ENCODE assay signal across 27 mouse cellular contexts in the genomic region with DNA sequence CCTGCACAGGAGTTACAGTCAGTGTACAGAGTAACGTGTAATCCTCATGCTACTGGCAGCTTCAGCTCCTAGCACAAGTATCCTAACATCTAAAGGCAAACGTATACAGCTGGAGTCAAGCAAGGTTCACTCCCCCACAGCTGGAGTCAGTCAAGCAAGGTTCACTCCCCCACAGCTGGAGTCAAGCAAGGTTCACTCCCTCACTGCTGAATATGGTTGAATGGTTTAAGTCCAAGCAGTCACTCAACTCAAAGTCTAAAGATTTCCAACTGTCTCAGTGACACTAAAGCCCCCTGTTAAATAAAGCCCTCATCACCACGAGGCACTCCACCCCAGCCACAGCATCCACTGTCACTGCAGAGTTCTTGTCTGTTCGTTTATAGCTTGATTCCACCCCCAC. TPM values are rescaled to one million over a fixed set of nuclear protein-coding genes. Genes with fewer than 3 reads are reported as not detected.
DNase-seq lines count a peak whose midpoint lies in the region; ATAC-seq and TF ChIP-seq lines count a peak whose summit lies in the region.
"Had no signal": no experiment of that assay in that cellular context is flagged by ENCODE, and none has a peak within 500 bp of the region (broad histone marks: within the 10 kb centered on the region; RNA-seq: fewer than 3 reads in every experiment).

No protein-coding gene starts in this region.

- H3K9me3 ChIP-seq in kidney, embryonic 16.5 days (ENCODE audit: low read length) = no peaks in the 10 kb centered on the region
- H3K9me3 ChIP-seq in liver, postnatal 0 days (ENCODE audit: low read length) = no peaks in the 10 kb centered on the region
- no peaks in the 10 kb centered on the region for H3K9me3 ChIP-seq in hindbrain, embryonic 14.5 days (ENCODE audit: control insufficient read depth, low read length)
- H3K9me3 ChIP-seq: embryonic facial prominence, embryonic 10.5 days; embryonic facial prominence, embryonic 15.5 days; forebrain, embryonic 12.5 days; hindbrain, embryonic 10.5 days; limb, embryonic 12.5 days; liver, embryonic 15.5 days; lung, embryonic 15.5 days had no signal

- no peaks in the 10 kb centered on the region for H3K36me3 ChIP-seq in kidney, embryonic 16.5 days (ENCODE audit: insufficient read depth, low read length)
- no peaks in the 10 kb centered on the region; the same call in 1 of the 2 replicates for H3K36me3 ChIP-seq in liver, postnatal 0 days (replicated peaks; ENCODE audit: insufficient read depth, low read length)
- H3K36me3 ChIP-seq in hindbrain, embryonic 14.5 days (replicated peaks; ENCODE audit: control insufficient read depth, insufficient read depth) = no peaks in the 10 kb centered on the region
- H3K36me3 ChIP-seq: embryonic facial prominence, embryonic 15.5 days; forebrain, embryonic 12.5 days; limb, embryonic 12.5 days; lung, embryonic 15.5 days had no signal

- TF ChIP-seq CTCF in layer of hippocampus, adult 2 months (conservative IDR thresholded peaks at IDR 0.05) = no peak
- TF ChIP-seq CTCF in liver, postnatal 0 days (IDR thresholded peaks at IDR 0.05; ENCODE audit: low read depth) = no peak

- H3K4me1 ChIP-seq in kidney, embryonic 16.5 days (ENCODE audit: insufficient read depth, low read length) = peaks cover 18% of the 10 kb centered on the region
- no peaks in the 10 kb centered on the region for H3K4me1 ChIP-seq in liver, postnatal 0 days (ENCODE audit: insufficient read depth)
- H3K4me1 ChIP-seq in hindbrain, embryonic 14.5 days (replicated peaks; ENCODE audit: control insufficient read depth, insufficient read depth, low read length) = no peaks in the 10 kb centered on the region
- H3K4me1 ChIP-seq: embryonic facial prominence, embryonic 15.5 days; forebrain, embryonic 12.5 days; limb, embryonic 12.5 days had no signal

- no peak for TF ChIP-seq EP300 in liver, postnatal 0 days (IDR thresholded peaks at IDR 0.05; ENCODE audit: low read depth)

- no peak overlapping the region for H3K4me3 ChIP-seq in kidney, embryonic 16.5 days (ENCODE audit: low read length)
- H3K4me3 ChIP-seq in layer of hippocampus, adult 2 months = no peak overlapping the region
- H3K4me3 ChIP-seq in liver, postnatal 0 days (ENCODE audit: low read depth, low read length) = no peak overlapping the region
- no peak overlapping the region for H3K4me3 ChIP-seq in hindbrain, embryonic 14.5 days (replicated peaks; ENCODE audit: low read length)
- H3K4me3 ChIP-seq: embryonic facial prominence, embryonic 10.5 days; embryonic facial prominence, embryonic 15.5 days; forebrain, embryonic 12.5 days; hindbrain, embryonic 10.5 days; left cerebral cortex, adult 2 months; limb, embryonic 12.5 days; liver, embryonic 15.5 days; lung, embryonic 15.5 days had no signal

- H3K9ac ChIP-seq in kidney, embryonic 16.5 days (replicated peaks; ENCODE audit: low read length) = no peak overlapping the region
- no peak overlapping the region for H3K9ac ChIP-seq in liver, postnatal 0 days (replicated peaks)
- no peak overlapping the region for H3K9ac ChIP-seq in hindbrain, embryonic 14.5 days
- H3K9ac ChIP-seq: embryonic facial prominence, embryonic 15.5 days; forebrain, embryonic 12.5 days; forebrain, postnatal 0 days; limb, embryonic 12.5 days; liver, embryonic 15.5 days; lung, embryonic 15.5 days had no signal

- 0 out of 2 replicates have a peak overlapping the region, but pooled peaks have one; percentile 52 for H3K27ac ChIP-seq in kidney, embryonic 16.5 days (ENCODE audit: low read length)
- H3K27ac ChIP-seq in layer of hippocampus, adult 2 months = 0 out of 2 replicates have a peak overlapping the region, but pooled peaks have one; percentile 10
- no peak overlapping the region for H3K27ac ChIP-seq in liver, postnatal 0 days (ENCODE audit: low read depth)
- H3K27ac ChIP-seq in hindbrain, embryonic 14.5 days = no peak overlapping the region
- H3K27ac ChIP-seq: embryonic facial prominence, embryonic 10.5 days; embryonic facial prominence, embryonic 15.5 days; forebrain, embryonic 12.5 days; hindbrain, embryonic 10.5 days; left cerebral cortex, adult 2 months; limb, embryonic 12.5 days; liver, embryonic 15.5 days; lung, embryonic 15.5 days had no signal

- 13% methylated on average over 4 of the region's 4 CpGs for WGBS in kidney, embryonic 16.5 days
- WGBS in liver, postnatal 0 days (ENCODE audit: insufficient replicate concordance) = 60% methylated on average over 4 of the region's 4 CpGs
- WGBS in hindbrain, embryonic 14.5 days = 50% methylated on average over 4 of the region's 4 CpGs

- peak; percentile 85 for ATAC-seq in kidney, embryonic 16.5 days (ENCODE audit: low FRiP score, low TSS enrichment)
- 0 out of 2 replicates have a peak, but pooled peaks have one; percentile 25 for ATAC-seq in megakaryocyte-erythroid progenitor cell, adult 5-6 weeks (replicated peaks; ENCODE audit: low FRiP score, low TSS enrichment, poor library complexity, severe bottlenecking)
- ATAC-seq in liver, postnatal 0 days = no peak
- no peak for ATAC-seq in hindbrain, embryonic 14.5 days (ENCODE audit: low FRiP score)
- ATAC-seq: forebrain, postnatal 0 days; hindbrain, embryonic 16.5 days; midbrain, embryonic 16.5 days had no signal

- no peaks in the 10 kb centered on the region for H3K27me3 ChIP-seq in kidney, embryonic 16.5 days (ENCODE audit: insufficient read depth, low read length)
- H3K27me3 ChIP-seq in liver, postnatal 0 days (ENCODE audit: insufficient read depth, low read length) = no peaks in the 10 kb centered on the region
- no peaks in the 10 kb centered on the region for H3K27me3 ChIP-seq in hindbrain, embryonic 14.5 days (ENCODE audit: control insufficient read depth, insufficient read depth, low read length)
- H3K27me3 ChIP-seq: embryonic facial prominence, embryonic 15.5 days; forebrain, embryonic 12.5 days; limb, embryonic 12.5 days; liver, embryonic 15.5 days; lung, embryonic 15.5 days had no signal

- no peak for DNase-seq in kidney, adult 11 months
- DNase-seq in layer of hippocampus, adult 2 months (ENCODE audit: low spot score in 2 of 2) = no peak
- no peak for DNase-seq in layer of hippocampus, adult 8-10 months (ENCODE audit: low spot score in 2 of 2)
- DNase-seq in liver, postnatal 0 days = no peak
- no peak for DNase-seq in hindbrain, embryonic 14.5 days (ENCODE audit: low spot score)
- DNase-seq: adrenal gland, postnatal 25 days; B cell, adult 2 months; cerebellum, adult 18-20 months; cerebellum, postnatal 14 days; forebrain, postnatal 0 days; heart, postnatal 14 days; right cerebral cortex, adult 18-20 months; spleen, adult 18-20 months; thymus, postnatal 4 days had no signal

- H3K4me2 ChIP-seq in kidney, embryonic 16.5 days (replicated peaks; ENCODE audit: low read depth, low read length) = no peak overlapping the region
- H3K4me2 ChIP-seq in liver, postnatal 0 days (ENCODE audit: low read depth, low read length) = no peak overlapping the region
- H3K4me2 ChIP-seq in hindbrain, embryonic 14.5 days (replicated peaks) = no peak overlapping the region
- H3K4me2 ChIP-seq: embryonic facial prominence, embryonic 15.5 days; forebrain, embryonic 12.5 days; limb, embryonic 12.5 days; liver, embryonic 15.5 days; lung, embryonic 15.5 days; midbrain, embryonic 11.5 days had no signal

RNA-seq across cellular contexts. Expression of gene Lin54, which starts 8.7 kb away (rescaled TPM):
- 11.2 and 12.1 TPM in 2 replicates for polyA plus RNA-seq in kidney, embryonic 16.5 days (2015; fragmentation: Nextera tagmentation; extraction: Ambion mirVana)
- 10 to 100 TPM; 16.2 to 19.0 TPM for total RNA-seq in layer of hippocampus, adult 2 months (2021)
- total RNA-seq in layer of hippocampus, adult 8-10 months (2022) = 10 to 100 TPM; 17.9 to 19.9 (median 19.3) TPM
- 40.5 and 45.3 TPM in 2 replicates for total RNA-seq in megakaryocyte-erythroid progenitor cell, adult 5-6 weeks (2014; fragmentation: Nextera tagmentation)
- 32.1 and 56.5 TPM in 2 replicates for total RNA-seq in megakaryocyte-erythroid progenitor cell, adult 5-6 weeks (2017)
- polyA plus RNA-seq in liver, postnatal 0 days (2015; fragmentation: Nextera tagmentation; extraction: Ambion mirVana) = 4.2 and 4.7 TPM in 2 replicates
- 9.0 and 9.9 TPM in 2 replicates for polyA plus RNA-seq in hindbrain, embryonic 14.5 days (2014; fragmentation: Nextera tagmentation; extraction: Ambion mirVana)

RNA-seq across cellular contexts. Expression of gene Cops4, which starts 26.4 kb away (rescaled TPM):
- 191 and 193 TPM in 2 replicates for polyA plus RNA-seq in kidney, embryonic 16.5 days (2015; fragmentation: Nextera tagmentation; extraction: Ambion mirVana)
- total RNA-seq in layer of hippocampus, adult 2 months (2021) = 10 to 100 TPM; 78.8 to 81.4 TPM
- total RNA-seq in layer of hippocampus, adult 8-10 months (2022) = 10 to 100 TPM; 80.1 to 90.7 (median 88.1) TPM
- 86.0 and 93.6 TPM in 2 replicates for total RNA-seq in megakaryocyte-erythroid progenitor cell, adult 5-6 weeks (2014; fragmentation: Nextera tagmentation)
- 186 and 187 TPM in 2 replicates for total RNA-seq in megakaryocyte-erythroid progenitor cell, adult 5-6 weeks (2017)
- 48.5 and 50.1 TPM in 2 replicates for polyA plus RNA-seq in liver, postnatal 0 days (2015; fragmentation: Nextera tagmentation; extraction: Ambion mirVana)
- polyA plus RNA-seq in hindbrain, embryonic 14.5 days (2014; fragmentation: Nextera tagmentation; extraction: Ambion mirVana) = 189 and 190 TPM in 2 replicates

Comparison
In these comparisons a context has a peak if more than half of its experiments do, and no peak if none do; other contexts are left out.
1. ATAC-seq: peak in kidney, embryonic 16.5 days (single experiment) and megakaryocyte-erythroid progenitor cell, adult 5-6 weeks (single experiment); none in liver, postnatal 0 days (single experiment) and hindbrain, embryonic 14.5 days (single experiment).
2. H3K27ac ChIP-seq: peak in kidney, embryonic 16.5 days (single experiment) and layer of hippocampus, adult 2 months (single experiment); none in liver, postnatal 0 days (single experiment) and hindbrain, embryonic 14.5 days (single experiment).